In the genomic region with DNA sequence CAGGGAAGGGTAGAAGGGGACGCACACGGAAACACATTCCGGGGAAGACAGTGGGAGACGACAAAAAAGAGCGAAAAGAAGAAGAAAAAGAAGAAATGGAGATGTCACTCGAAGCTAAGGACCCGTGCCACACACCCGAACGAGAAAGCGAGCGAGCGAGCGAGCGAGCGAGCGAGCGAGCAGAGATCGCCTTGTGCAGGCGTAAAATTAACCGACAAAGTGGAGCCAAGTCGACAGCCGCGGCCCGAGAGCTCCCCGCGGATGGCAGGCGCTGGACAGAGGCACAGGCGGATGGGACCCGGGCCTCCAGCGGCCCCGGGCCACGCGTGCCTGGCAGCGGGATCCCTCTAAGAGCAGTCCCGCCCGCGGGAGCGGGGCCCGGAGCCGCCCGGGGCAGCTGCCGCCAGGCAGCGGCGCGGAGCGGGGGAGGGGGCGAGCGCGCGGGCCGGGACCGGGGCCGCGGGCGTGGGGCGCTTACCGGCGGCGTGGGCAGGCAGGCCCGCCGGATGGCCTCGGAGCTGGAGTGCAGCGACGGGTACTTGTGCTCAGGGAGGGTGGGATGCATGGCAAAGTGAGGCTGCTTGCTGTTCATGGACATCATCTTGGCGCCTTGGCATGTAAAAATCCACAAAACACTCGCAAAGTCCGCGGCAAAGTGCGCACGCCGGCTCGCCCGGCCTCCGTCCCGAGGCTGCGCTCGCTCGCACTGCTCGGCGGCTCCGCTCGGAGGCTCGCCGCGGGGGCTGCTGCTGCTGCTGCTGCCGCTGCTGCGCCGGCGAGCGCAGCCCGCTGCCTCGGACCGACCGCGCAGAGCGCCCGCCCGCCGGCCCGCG, we compare ENCODE assay signal across 8 mouse cellular contexts. TPM values are rescaled to one million over a fixed set of nuclear protein-coding genes. Genes with fewer than 3 reads are reported as not detected.
DNase-seq lines count a peak whose midpoint lies in the region; ATAC-seq lines count a peak whose summit lies in the region.

No protein-coding gene starts in this region.

- ATAC-seq in heart, embryonic 13.5 days (ENCODE audit: extremely low read depth, insufficient number of reproducible peaks, low FRiP score, low TSS enrichment) = no peak
- peak; percentile 38; the same call in 1 of the 2 replicates for ATAC-seq in liver, embryonic 15.5 days (ENCODE audit: insufficient read depth)
- peak; percentile 47; the same call in 1 of the 2 replicates for ATAC-seq in stomach, embryonic 15.5 days (ENCODE audit: insufficient read depth, low FRiP score, low read depth)

- no peak overlapping the region for H3K27ac ChIP-seq in heart, embryonic 13.5 days (replicated peaks)
- H3K27ac ChIP-seq in liver, embryonic 15.5 days (replicated peaks) = no peak overlapping the region
- H3K27ac ChIP-seq in stomach, embryonic 15.5 days = no peak overlapping the region

- peak; percentile 14 to 36 for DNase-seq in layer of hippocampus, postnatal 10 days (ENCODE audit: low spot score in 2 of 2)
- DNase-seq in layer of hippocampus, adult 9-11 months = no peak
- peak; percentile 23 for DNase-seq in adrenal gland, postnatal 14 days
- no peak for DNase-seq in left cerebral cortex, postnatal 4 days
- no peak for DNase-seq in urinary bladder, postnatal 25 days (ENCODE audit: low spot score)

- H3K4me3 ChIP-seq in heart, embryonic 13.5 days = peak overlapping the region; percentile 62
- H3K4me3 ChIP-seq in liver, embryonic 15.5 days (replicated peaks) = peak overlapping the region; percentile 51
- peak overlapping the region; percentile 51 for H3K4me3 ChIP-seq in stomach, embryonic 15.5 days (replicated peaks)

- peak overlapping the region; percentile 64 for H3K9ac ChIP-seq in heart, embryonic 13.5 days
- no peak overlapping the region for H3K9ac ChIP-seq in liver, embryonic 15.5 days
- no peak overlapping the region for H3K9ac ChIP-seq in stomach, embryonic 15.5 days

- H3K36me3 ChIP-seq in heart, embryonic 13.5 days = no peaks in the 10 kb centered on the region
- no peaks in the 10 kb centered on the region for H3K36me3 ChIP-seq in liver, embryonic 15.5 days (replicated peaks)
- H3K36me3 ChIP-seq in stomach, embryonic 15.5 days = no peaks in the 10 kb centered on the region

- H3K9me3 ChIP-seq in heart, embryonic 13.5 days = no peaks in the 10 kb centered on the region
- no peaks in the 10 kb centered on the region for H3K9me3 ChIP-seq in liver, embryonic 15.5 days (replicated peaks)
- no peaks in the 10 kb centered on the region for H3K9me3 ChIP-seq in stomach, embryonic 15.5 days

- H3K4me1 ChIP-seq in heart, embryonic 13.5 days = peaks cover 28% of the 10 kb centered on the region
- H3K4me1 ChIP-seq in liver, embryonic 15.5 days (replicated peaks) = peaks cover 15% of the 10 kb centered on the region
- peaks cover 25% of the 10 kb centered on the region for H3K4me1 ChIP-seq in stomach, embryonic 15.5 days

- H3K4me2 ChIP-seq in heart, embryonic 13.5 days = peak overlapping the region; percentile 85
- H3K4me2 ChIP-seq in liver, embryonic 15.5 days = peak overlapping the region; percentile 70
- peak overlapping the region; percentile 92 for H3K4me2 ChIP-seq in stomach, embryonic 15.5 days

- intact Hi-C loops in left cerebral cortex, postnatal 4 days (cut with DNase I) = no loop called here

- H3K27me3 ChIP-seq in heart, embryonic 13.5 days (replicated peaks) = peaks cover 94% of the 10 kb centered on the region
- peaks cover 97% of the 10 kb centered on the region for H3K27me3 ChIP-seq in liver, embryonic 15.5 days
- H3K27me3 ChIP-seq in stomach, embryonic 15.5 days (replicated peaks) = peaks cover 87% of the 10 kb centered on the region

- 1% methylated on average over 99 of the region's 101 CpGs for WGBS in heart, embryonic 13.5 days
- WGBS in liver, embryonic 15.5 days (ENCODE audit: insufficient replicate concordance) = under 1% methylated on average over 100 of the region's 101 CpGs
- WGBS in stomach, embryonic 15.5 days = under 1% methylated on average over 99 of the region's 101 CpGs

RNA-seq across cellular contexts. Expression of gene Pou4f1, which starts 0.5 kb away (rescaled TPM):
- total RNA-seq in layer of hippocampus, postnatal 10 days (2021) = not detected
- 0.34 and 0.59 TPM in 2 replicates for total RNA-seq in adrenal gland, postnatal 14 days (2021)
- polyA plus RNA-seq in heart, embryonic 13.5 days (2015; fragmentation: Nextera tagmentation; extraction: Ambion mirVana) = 0.12 and 0.25 TPM in 2 replicates
- polyA plus RNA-seq in liver, embryonic 15.5 days (2015; fragmentation: Nextera tagmentation; extraction: Ambion mirVana) = 0.09 and 0.15 TPM in 2 replicates
- polyA plus RNA-seq in stomach, embryonic 15.5 days (2015; fragmentation: Nextera tagmentation; extraction: Ambion mirVana) = 0.22 and 0.44 TPM in 2 replicates
- total RNA-seq in left cerebral cortex, postnatal 4 days (2021) = under 1 TPM in 1 of 2 experiments, not detected in 1; 0.30 TPM

RNA-seq across cellular contexts. Expression of gene Rnf219, which starts 55.1 kb away (rescaled TPM):
- total RNA-seq in layer of hippocampus, postnatal 10 days (2021) = 10 to 100 TPM; 13.7 to 15.7 TPM
- total RNA-seq in adrenal gland, postnatal 14 days (2021) = 8.3 and 8.9 TPM in 2 replicates
- 16.5 and 18.3 TPM in 2 replicates for polyA plus RNA-seq in heart, embryonic 13.5 days (2015; fragmentation: Nextera tagmentation; extraction: Ambion mirVana)
- polyA plus RNA-seq in liver, embryonic 15.5 days (2015; fragmentation: Nextera tagmentation; extraction: Ambion mirVana) = 3.4 and 4.6 TPM in 2 replicates
- polyA plus RNA-seq in stomach, embryonic 15.5 days (2015; fragmentation: Nextera tagmentation; extraction: Ambion mirVana) = 21.9 and 29.9 TPM in 2 replicates
- total RNA-seq in left cerebral cortex, postnatal 4 days (2021) = 10 to 100 TPM; 22.6 to 24.1 TPM

Comparison
In these comparisons a context has a peak if more than half of its experiments do, and no peak if none do; other contexts are left out.
1. DNase-seq: peak in layer of hippocampus, postnatal 10 days (2 of 2) and adrenal gland, postnatal 14 days (single experiment); none in layer of hippocampus, adult 9-11 months (single experiment), left cerebral cortex, postnatal 4 days (single experiment) and urinary bladder, postnatal 25 days (single experiment).
2. Peak in every context shown above with its lines, with median percentiles within 50 percentile points of each other: H3K4me2 ChIP-seq and H3K4me3 ChIP-seq.